ENCODE assay signal across 22 mouse cellular contexts in genomic region chr2:125510752-125511151, GRCm38 (mm10). TPM values are rescaled to one million over a fixed set of nuclear protein-coding genes. Genes with fewer than 3 reads are reported as not detected.
A peak's percentile ranks its signal among the peaks of the same experiment; 100 is the strongest.
DNase-seq lines count a peak whose midpoint lies in the region.
"Had no signal": no experiment of that assay in that cellular context is flagged by ENCODE, and none has a peak within 500 bp of the region (broad histone marks: within the 10 kb centered on the region; RNA-seq: fewer than 3 reads in every experiment).

No protein-coding gene starts in this region.

- peaks cover 20% of the 10 kb centered on the region for H3K27me3 ChIP-seq in heart, embryonic 10.5 days (ENCODE audit: insufficient read depth, poor library complexity, severe bottlenecking)
- peaks cover 31% of the 10 kb centered on the region for H3K27me3 ChIP-seq in limb, embryonic 10.5 days (ENCODE audit: low read depth, poor library complexity, severe bottlenecking)

- intact Hi-C loops in heart, postnatal 14 days (cut with DNase I) = no loop called here

- H3K27ac ChIP-seq in heart, embryonic 10.5 days = no peak overlapping the region
- H3K27ac ChIP-seq in limb, embryonic 10.5 days = no peak overlapping the region
- H3K27ac ChIP-seq: heart, embryonic 13.5 days; hindbrain, embryonic 14.5 days; hindbrain, postnatal 0 days had no signal

- peaks cover 22% of the 10 kb centered on the region for H3K4me1 ChIP-seq in heart, embryonic 10.5 days
- peaks cover 14% of the 10 kb centered on the region for H3K4me1 ChIP-seq in limb, embryonic 10.5 days

- H3K36me3 ChIP-seq in heart, embryonic 10.5 days = no peaks in the 10 kb centered on the region
- H3K36me3 ChIP-seq in limb, embryonic 10.5 days = no peaks in the 10 kb centered on the region
- H3K36me3 ChIP-seq: heart, embryonic 13.5 days had no signal

- H3K4me3 ChIP-seq in heart, embryonic 10.5 days = no peak overlapping the region
- no peak overlapping the region for H3K4me3 ChIP-seq in limb, embryonic 10.5 days
- H3K4me3 ChIP-seq: heart, embryonic 13.5 days had no signal

- DNase-seq in heart, adult 11 months = peak; percentile 96
- DNase-seq in heart, postnatal 14 days = no peak
- peak; percentile 35 for DNase-seq in heart, embryonic 10.5 days (ENCODE audit: low spot score)
- no peak for DNase-seq in heart, adult 9 months (ENCODE audit: low spot score in 2 of 2)
- DNase-seq in limb, embryonic 10.5 days (ENCODE audit: low spot score) = peak; percentile 23
- DNase-seq in MN1 (ENCODE audit: low spot score) = no peak
- no peak for DNase-seq in adrenal gland, postnatal 25 days
- DNase-seq: adrenal gland, adult 8-10 months; adrenal gland, postnatal 36 days; cerebellum, adult 18-20 months; cerebellum, adult 9-10 months; cerebellum, postnatal 14 days; forebrain, postnatal 0 days; kidney, adult 18-20 months; kidney, adult 9 months had no signal

- H3K9me3 ChIP-seq in heart, embryonic 10.5 days = no peaks in the 10 kb centered on the region
- H3K9me3 ChIP-seq in limb, embryonic 10.5 days (replicated peaks) = no peaks in the 10 kb centered on the region
- H3K9me3 ChIP-seq: heart, embryonic 13.5 days had no signal

- WGBS in heart, embryonic 10.5 days = 73% methylated on average over 2 of the region's 2 CpGs
- 74% methylated on average over 2 of the region's 2 CpGs for WGBS in limb, embryonic 10.5 days

RNA-seq across cellular contexts. Expression of gene Fbn1, which starts 3.0 kb away (rescaled TPM):
- 100 to 1,000 TPM; 163 TPM for total RNA-seq in heart, postnatal 14 days (2021)
- polyA plus RNA-seq in heart, embryonic 10.5 days (2016; fragmentation: Nextera tagmentation; extraction: Ambion mirVana) = 16.8 and 20.0 TPM in 2 replicates
- polyA plus RNA-seq in limb, embryonic 10.5 days (2016; fragmentation: Nextera tagmentation; extraction: Ambion mirVana) = 4.5 and 5.6 TPM in 2 replicates
- total RNA-seq in adrenal gland, postnatal 25 days (2021) = 26.3 and 28.8 TPM in 2 replicates
- total RNA-seq: MEL had no signal
- polyA plus RNA-seq: activated CD4-positive, CD25-positive, alpha-beta regulatory T cell, adult 4 months; CD4-positive, CD25-positive, alpha-beta regulatory T cell, adult 4 months; inflammation-experienced regulatory T-cells, adult 6 months had no signal

RNA-seq across cellular contexts. Expression of gene Gm9913, which starts 5.9 kb away (rescaled TPM):
- total RNA-seq in heart, postnatal 14 days (2021) = under 1 TPM; 0.22 TPM
- 0.46 and 0.58 TPM in 2 replicates for polyA plus RNA-seq in heart, embryonic 10.5 days (2016; fragmentation: Nextera tagmentation; extraction: Ambion mirVana)
- 0.14 and 0.16 TPM in 2 replicates for polyA plus RNA-seq in limb, embryonic 10.5 days (2016; fragmentation: Nextera tagmentation; extraction: Ambion mirVana)
- not detected in 2 replicates for total RNA-seq in adrenal gland, postnatal 25 days (2021)
- total RNA-seq: adrenal gland, postnatal 36 days; hindbrain, postnatal 0 days; MEL had no signal
- polyA plus RNA-seq: activated CD4-positive, CD25-positive, alpha-beta regulatory T cell, adult 4 months; CD4-positive, CD25-positive, alpha-beta regulatory T cell, adult 4 months; hindbrain, embryonic 14.5 days; inflammation-experienced regulatory T-cells, adult 6 months had no signal

Comparison
In these comparisons a context has a peak if more than half of its experiments do, and no peak if none do; other contexts are left out.
1. DNase-seq: peak in heart, adult 11 months (single experiment), heart, embryonic 10.5 days (single experiment) and limb, embryonic 10.5 days (single experiment); none in heart, postnatal 14 days (0 of 2), heart, adult 9 months (0 of 2), MN1 (single experiment) and adrenal gland, postnatal 25 days (single experiment).